Mouse (Mus musculus): ENCODE measurements at regions not wholly inside any gene's neighbourhood (a gene's known extent, or its start where the extent isn't known, plus 50 kb on each side); places are given as distances from the start of the nearest gene placed in this dataset.

GRCm38 (mm10) chr16:74598361-74598760 lies 186.7 kb upstream of the Robo2 start:
- DNase-seq (ENCODE audit: low spot score) = no peak

DNA sequence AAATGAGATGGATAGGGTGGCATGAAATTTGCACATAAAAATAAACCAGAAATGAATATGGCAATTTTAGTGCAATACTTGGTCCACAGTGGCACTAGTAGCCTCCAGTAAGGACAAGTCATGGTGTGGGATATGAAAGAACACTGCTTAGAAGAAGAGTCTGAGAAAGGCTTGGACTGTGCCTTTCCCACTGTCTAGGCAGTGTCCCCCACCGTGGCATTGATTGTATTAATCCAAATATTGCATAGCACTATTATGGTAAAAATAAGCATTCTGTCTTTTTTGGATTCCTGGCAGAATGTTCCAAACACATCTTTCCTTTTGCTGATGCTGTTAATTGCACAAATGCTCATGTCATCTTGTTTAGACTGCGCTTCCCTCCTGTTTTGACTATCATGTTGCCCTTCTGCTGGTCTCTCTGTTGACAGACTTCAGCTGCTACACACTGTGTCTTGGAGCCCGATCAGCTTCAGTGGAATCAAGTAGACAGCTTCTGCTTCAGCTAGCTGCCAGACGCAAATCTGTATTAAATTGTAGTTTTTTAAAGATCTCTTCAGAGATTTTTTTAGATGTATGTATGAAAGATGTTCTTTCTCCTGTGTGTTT lies 186.2 kb upstream of the Robo2 start:
- DNase-seq (ENCODE audit: low spot score) = peak; percentile 4

- DNase-seq (ENCODE audit: low spot score) = no peak
Observed at GRCm38 (mm10) chr16:74591896-74592295, 180.3 kb upstream of the Robo2 start.

- DNase-seq (ENCODE audit: low spot score) = no peak
Observed at GRCm38 (mm10) chr16:74582645-74583423, 171.2 kb upstream of the Robo2 start.

GRCm38 (mm10) chr16:74548374-74548773 lies 136.7 kb upstream of the Robo2 start:
- no peak for DNase-seq (ENCODE audit: low spot score)

- no peak for DNase-seq (ENCODE audit: low spot score)
Observed at GRCm38 (mm10) chr16:74530531-74530930, 118.9 kb upstream of the Robo2 start.

DNA sequence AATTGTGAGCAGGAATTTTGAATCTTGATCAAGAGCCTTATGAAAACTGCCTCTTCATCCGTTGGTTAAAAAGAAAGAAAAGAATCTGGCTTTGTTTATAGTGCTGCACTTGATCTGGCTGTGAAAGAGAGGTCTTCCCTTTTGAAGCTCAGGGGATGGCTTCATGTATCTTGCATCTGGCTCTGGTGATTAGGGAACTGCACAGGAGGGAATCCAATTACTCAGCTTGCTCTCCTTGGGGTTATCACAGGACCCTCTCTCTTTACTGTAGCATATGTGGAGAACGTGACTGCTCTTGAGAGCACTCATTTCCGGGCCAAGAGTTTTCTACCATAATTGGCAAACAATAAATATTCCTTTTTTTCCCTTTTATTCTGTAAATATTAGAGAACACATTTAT lies 116.6 kb upstream of the Robo2 start:
- DNase-seq (ENCODE audit: low spot score) = no peak

DNA sequence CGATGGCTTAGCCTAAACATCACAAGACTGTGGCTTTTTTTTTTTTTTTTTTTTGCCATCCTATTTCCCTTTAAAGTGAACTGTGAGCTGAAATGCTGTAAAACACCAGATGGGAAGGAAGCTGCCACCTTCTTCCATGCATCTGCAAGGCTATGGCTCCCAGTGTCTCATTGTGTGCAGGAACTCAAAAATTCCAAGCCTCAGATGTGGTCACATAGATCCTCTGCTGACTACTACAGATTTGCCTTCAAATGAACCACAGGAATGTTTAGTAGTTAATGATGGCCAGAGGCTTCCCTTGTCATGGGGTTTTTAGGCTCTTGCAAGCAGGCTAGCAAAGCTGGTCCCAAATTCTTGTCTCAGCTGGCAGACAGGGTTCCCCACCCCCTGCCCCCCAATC lies 114.9 kb upstream of the Robo2 start:
- no peak for DNase-seq (ENCODE audit: low spot score)

DNA sequence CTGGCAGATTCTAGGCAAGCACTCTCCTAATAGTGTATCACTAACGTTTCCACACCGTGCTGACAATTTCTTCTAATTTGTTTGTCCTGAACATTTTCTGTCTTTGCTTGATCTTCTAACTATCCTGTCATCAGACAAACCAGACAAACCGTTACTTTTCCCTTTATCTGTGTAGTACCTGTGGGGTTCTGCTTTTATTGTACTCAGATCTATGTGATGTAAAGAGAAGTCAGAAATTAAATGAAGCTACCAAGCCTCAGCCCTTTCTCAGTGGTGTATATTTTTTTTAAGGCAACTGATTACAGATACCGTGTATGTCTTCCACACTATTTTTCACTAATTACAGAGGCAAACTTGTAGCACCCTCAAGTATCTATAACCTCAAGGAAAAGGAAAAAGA lies 108.9 kb upstream of the Robo2 start:
- DNase-seq (ENCODE audit: low spot score) = no peak

GRCm38 (mm10) chr16:74517888-74518287 lies 106.3 kb upstream of the Robo2 start:
- no peak for DNase-seq (ENCODE audit: low spot score)

DNA sequence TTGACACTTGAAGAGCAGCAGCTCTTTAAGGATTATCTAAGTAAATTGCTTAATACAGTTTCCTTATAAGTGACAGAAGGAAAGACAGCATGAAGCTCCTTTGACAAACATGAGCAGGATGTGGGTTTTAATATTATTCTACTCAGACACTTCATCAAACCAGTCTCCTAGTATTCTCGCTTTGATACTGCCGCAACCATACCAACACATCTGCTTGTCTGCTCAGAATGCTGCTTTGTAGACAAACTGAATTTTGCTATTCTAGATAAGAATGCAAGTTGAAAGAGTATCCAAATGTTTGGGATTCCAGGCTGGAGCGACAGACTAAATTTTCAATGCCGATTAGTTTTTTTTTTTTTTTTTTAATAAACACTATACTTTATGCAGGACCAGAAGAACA lies 105.7 kb upstream of the Robo2 start:
- no peak for DNase-seq (ENCODE audit: low spot score)

DNA sequence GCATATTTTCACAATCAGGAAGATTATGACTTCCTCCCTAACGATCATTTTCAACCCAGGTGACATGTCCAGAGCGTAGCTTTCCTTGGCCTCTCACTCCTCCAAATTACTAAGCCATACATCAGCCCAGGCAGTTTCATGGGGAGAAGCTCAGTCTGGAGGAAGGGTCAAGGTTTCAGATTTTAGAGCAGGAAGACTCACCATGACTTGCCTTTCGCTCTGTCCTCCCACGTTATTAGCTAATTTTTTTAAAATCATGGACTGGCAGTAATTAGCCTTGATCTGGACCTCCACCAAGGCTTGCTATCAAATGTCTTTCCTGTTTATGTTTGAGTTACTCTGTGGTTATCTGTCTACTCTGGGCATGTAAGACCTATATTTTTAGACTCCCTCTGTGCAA lies 102.9 kb upstream of the Robo2 start:
- DNase-seq (ENCODE audit: low spot score) = no peak

DNA sequence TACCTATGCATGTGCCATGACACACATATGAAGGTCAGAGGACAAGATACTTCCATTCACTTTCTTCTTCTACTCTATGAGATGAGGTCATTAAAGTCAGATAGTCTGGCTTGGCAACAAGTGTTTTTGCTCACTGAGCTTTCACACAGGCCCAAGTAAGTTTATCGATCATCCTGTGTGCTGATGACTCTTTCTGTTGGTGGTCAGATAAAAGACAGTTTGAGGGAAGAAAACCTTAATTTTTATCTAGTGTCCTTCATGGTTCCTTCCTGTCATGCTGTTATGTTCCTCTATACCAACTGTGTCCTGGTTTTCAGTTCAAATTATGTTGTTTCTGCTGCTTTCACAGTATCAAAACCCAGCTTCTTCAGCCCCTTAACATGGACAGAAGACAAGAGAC lies 98.8 kb upstream of the Robo2 start:
- no peak for DNase-seq (ENCODE audit: low spot score)

DNA sequence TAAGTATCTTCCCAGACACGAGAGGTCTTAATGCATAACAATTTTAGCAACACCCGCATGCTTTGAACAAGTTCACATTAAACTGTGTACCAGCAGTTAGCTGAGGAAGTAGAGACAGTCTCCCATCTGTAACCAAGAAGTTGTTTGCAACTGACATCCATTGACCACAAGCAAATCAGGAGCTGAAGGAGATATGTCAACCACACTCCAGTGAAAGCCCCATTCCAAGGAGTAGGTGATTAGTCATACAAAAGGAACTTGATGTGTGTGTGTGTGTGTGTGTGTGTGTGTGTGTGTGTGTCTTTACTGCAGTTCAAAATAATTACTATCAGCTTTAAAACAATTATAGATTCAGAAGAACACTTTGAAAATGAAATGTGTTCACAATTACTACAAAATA lies 97.9 kb upstream of the Robo2 start:
- no peak for DNase-seq (ENCODE audit: low spot score)

GRCm38 (mm10) chr16:74506719-74507118 lies 95.1 kb upstream of the Robo2 start:
- DNase-seq (ENCODE audit: low spot score) = no peak

GRCm38 (mm10) chr16:74506173-74506709 lies 94.6 kb upstream of the Robo2 start:
- DNase-seq (ENCODE audit: low spot score) = no peak

GRCm38 (mm10) chr16:74504426-74504825 lies 92.8 kb upstream of the Robo2 start:
- no peak for DNase-seq (ENCODE audit: low spot score)

GRCm38 (mm10) chr16:74500687-74501086 lies 89.1 kb upstream of the Robo2 start:
- no peak for DNase-seq (ENCODE audit: low spot score)

GRCm38 (mm10) chr16:74467745-74468420 lies 56.3 kb upstream of the Robo2 start:
- no peak for DNase-seq (ENCODE audit: low spot score)

DNA sequence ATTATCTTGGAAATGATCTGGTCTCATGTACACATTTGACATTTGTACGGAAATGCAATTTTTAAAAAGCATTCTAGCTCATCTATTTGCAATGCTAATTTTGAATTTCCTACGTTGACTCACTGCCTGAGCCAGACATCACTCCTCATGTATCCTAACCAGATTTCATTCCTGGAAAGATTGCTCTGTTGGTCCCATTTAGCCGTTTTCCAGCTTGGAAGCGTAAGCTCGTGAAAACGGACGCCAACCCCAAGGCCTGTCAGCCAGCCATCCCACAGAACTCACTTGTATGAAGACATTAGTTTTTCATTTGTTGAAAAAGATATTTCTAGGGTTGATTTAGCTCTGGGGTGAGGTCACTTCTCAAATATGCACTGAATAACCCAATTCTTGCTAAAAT lies 55.5 kb upstream of the Robo2 start:
- DNase-seq (ENCODE audit: low spot score) = no peak

DNA sequence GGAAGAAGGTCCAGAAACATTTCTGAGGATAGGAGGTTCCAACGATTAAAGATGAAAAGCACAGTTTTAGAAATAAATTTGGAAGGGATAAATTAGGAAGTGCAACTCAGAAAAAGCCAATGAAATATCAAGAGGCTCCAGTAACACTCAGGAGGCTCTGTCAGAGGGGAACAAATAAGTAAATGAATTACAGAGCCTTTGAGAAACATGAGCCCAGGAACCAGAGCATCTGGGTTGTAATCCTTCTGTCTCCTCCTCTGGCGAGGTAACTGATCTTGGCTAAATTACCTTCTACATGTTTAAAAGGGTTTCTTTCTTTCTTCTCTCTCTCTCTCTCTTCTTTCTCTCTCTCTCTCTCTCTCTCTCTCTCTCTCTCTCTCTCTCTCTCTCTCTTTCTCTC lies 53.2 kb upstream of the Robo2 start:
- DNase-seq (ENCODE audit: low spot score) = no peak

- no peak for DNase-seq (ENCODE audit: low spot score)
Observed at GRCm38 (mm10) chr16:74464290-74464689, 52.7 kb upstream of the Robo2 start.

- no peak for DNase-seq (ENCODE audit: low spot score)
Observed at GRCm38 (mm10) chr16:74462436-74462835, 50.8 kb upstream of the Robo2 start.
